Mouse (Mus musculus) brain, embryonic 14.5 days (tissue): ENCODE measurements around the gene Arhgdig.

Experiments
- CTCF ChIP-seq: fragments of 200-500 bp; IDR thresholded peaks from 2 replicates; pipeline ENCODE4 v1.5.1; 2012; ENCODE audit warnings: inconsistent platforms, mild to moderate bottlenecking, moderate library complexity, borderline replicate concordance; ENCODE audit not compliant: insufficient read depth, insufficient read length; ENCODE audit errors: extremely low read depth
- POLR2A ChIP-seq: fragments of 200-500 bp; IDR thresholded peaks from 2 replicates; pipeline ENCODE4 v1.6.1; 2012; ENCODE audit warnings: mild to moderate bottlenecking, inconsistent platforms, borderline replicate concordance; ENCODE audit not compliant: poor library complexity, insufficient read depth, insufficient read length, severe bottlenecking; ENCODE audit errors: extremely low read depth

- peak; percentile 34; the same call in 1 of the 2 replicates for TF ChIP-seq CTCF
- no peak for TF ChIP-seq POLR2A
Observed at GRCm38 (mm10) chr17:26232863-26233262, 25.3 kb upstream of the Arhgdig start.
